30 mouse cellular contexts compared by ENCODE assay signal in genomic region chr9:71570170-71570569, GRCm38 (mm10). TPM values are rescaled to one million over a fixed set of nuclear protein-coding genes. Genes with fewer than 3 reads are reported as not detected.
DNase-seq lines count a peak whose midpoint lies in the region; ATAC-seq and TF ChIP-seq lines count a peak whose summit lies in the region.
"Had no signal": no experiment of that assay in that cellular context is flagged by ENCODE, and none has a peak within 500 bp of the region (broad histone marks: within the 10 kb centered on the region; RNA-seq: fewer than 3 reads in every experiment).

No protein-coding gene starts in this region.

- no peak for TF ChIP-seq POLR2A in MEL (IDR thresholded peaks at IDR 0.05; ENCODE audit: control insufficient read depth in 1 of 2, insufficient read depth in 1 of 2, low read depth in 1 of 2, low read length in 2 of 2, poor library complexity in 1 of 2)

- no peak overlapping the region for H3K4me2 ChIP-seq in embryonic facial prominence, embryonic 14.5 days (ENCODE audit: low read depth, low read length)
- no peak overlapping the region for H3K4me2 ChIP-seq in midbrain, embryonic 16.5 days (ENCODE audit: low read length)
- H3K4me2 ChIP-seq: embryonic facial prominence, embryonic 12.5 days; heart, embryonic 13.5 days; hindbrain, embryonic 12.5 days; limb, embryonic 12.5 days; liver, embryonic 12.5 days; midbrain, embryonic 11.5 days; neural tube, embryonic 13.5 days; stomach, embryonic 15.5 days had no signal

- no peaks in the 10 kb centered on the region for H3K27me3 ChIP-seq in embryonic facial prominence, embryonic 14.5 days (replicated peaks; ENCODE audit: control insufficient read depth, insufficient read depth, low read length)
- no peaks in the 10 kb centered on the region for H3K27me3 ChIP-seq in embryonic facial prominence, embryonic 10.5 days (replicated peaks; ENCODE audit: low read depth, poor library complexity, severe bottlenecking)
- peaks cover 0 to 4% of the 10 kb centered on the region in 2 experiments; a peak in 2 of 4 replicates for H3K27me3 ChIP-seq in MEL (ENCODE audit: control insufficient read depth in 1 of 2, insufficient read depth in 2 of 2, low read length in 2 of 2)
- H3K27me3 ChIP-seq in midbrain, embryonic 16.5 days (ENCODE audit: control insufficient read depth, insufficient read depth, low read depth, low read length): no peaks in the 10 kb centered on the region
- H3K27me3 ChIP-seq: embryonic facial prominence, embryonic 12.5 days; heart, embryonic 13.5 days; hindbrain, embryonic 12.5 days; liver, embryonic 12.5 days; neural tube, embryonic 13.5 days; Patski; stomach, embryonic 15.5 days had no signal

- no peak overlapping the region for H3K27ac ChIP-seq in embryonic facial prominence, embryonic 14.5 days (replicated peaks; ENCODE audit: low read depth, low read length)
- H3K27ac ChIP-seq in embryonic facial prominence, embryonic 10.5 days (replicated peaks): no peak overlapping the region
- H3K27ac ChIP-seq in MEL (ENCODE audit: control insufficient read depth, low read depth, low read length): no peak overlapping the region
- H3K27ac ChIP-seq in midbrain, embryonic 16.5 days (ENCODE audit: low read length): no peak overlapping the region
- H3K27ac ChIP-seq: forebrain, embryonic 10.5 days; heart, embryonic 13.5 days; hindbrain, embryonic 12.5 days; liver, embryonic 12.5 days; neural tube, embryonic 13.5 days had no signal

- WGBS in embryonic facial prominence, embryonic 14.5 days: 62% methylated on average over 7 of the region's 7 CpGs
- WGBS in embryonic facial prominence, embryonic 10.5 days: 78% methylated on average over 7 of the region's 7 CpGs
- 64% methylated on average over 7 of the region's 7 CpGs for WGBS in midbrain, embryonic 16.5 days

- H3K4me1 ChIP-seq in embryonic facial prominence, embryonic 14.5 days (ENCODE audit: control insufficient read depth, insufficient read depth, low read length): peaks cover 8% of the 10 kb centered on the region; the same call in 1 of the 2 replicates
- peaks cover 28% of the 10 kb centered on the region for H3K4me1 ChIP-seq in embryonic facial prominence, embryonic 10.5 days
- no peaks in the 10 kb centered on the region; a peak in 1 of 4 replicates for H3K4me1 ChIP-seq in MEL (ENCODE audit: control insufficient read depth in 1 of 2, insufficient read depth in 2 of 2, low read length in 2 of 2)
- H3K4me1 ChIP-seq in midbrain, embryonic 16.5 days (ENCODE audit: control insufficient read depth, insufficient read depth, low read length): no peaks in the 10 kb centered on the region

- TF ChIP-seq CTCF in MEL (IDR thresholded peaks at IDR 0.05 in 2 of 3, conservative IDR thresholded peaks at IDR 0.05 in 1 of 3; ENCODE audit: control insufficient read depth in 1 of 3, insufficient read depth in 1 of 3, low read depth in 2 of 3, low read length in 3 of 3, poor library complexity in 1 of 3, severe bottlenecking in 1 of 3): no peak

- TF ChIP-seq EP300 in MEL (IDR thresholded peaks at IDR 0.05; ENCODE audit: low read depth in 1 of 2, low read length in 2 of 2): no peak

- ATAC-seq in embryonic facial prominence, embryonic 14.5 days (ENCODE audit: low read depth): no peak
- no peak for ATAC-seq in midbrain, embryonic 16.5 days
- ATAC-seq: forebrain, embryonic 16.5 days; liver, embryonic 12.5 days; liver, postnatal 0 days; Patski had no signal

- H3K9me3 ChIP-seq in embryonic facial prominence, embryonic 14.5 days (ENCODE audit: control insufficient read depth, low read length): no peaks in the 10 kb centered on the region
- no peaks in the 10 kb centered on the region for H3K9me3 ChIP-seq in embryonic facial prominence, embryonic 10.5 days
- H3K9me3 ChIP-seq in MEL (replicated peaks; ENCODE audit: insufficient read depth, low read length): no peaks in the 10 kb centered on the region
- no peaks in the 10 kb centered on the region for H3K9me3 ChIP-seq in midbrain, embryonic 16.5 days (replicated peaks; ENCODE audit: control insufficient read depth, low read length, poor library complexity, severe bottlenecking)
- H3K9me3 ChIP-seq: embryonic facial prominence, embryonic 12.5 days; forebrain, embryonic 10.5 days; G1E; heart, embryonic 13.5 days; hindbrain, embryonic 12.5 days; limb, embryonic 12.5 days; liver, embryonic 12.5 days; neural tube, embryonic 13.5 days; stomach, embryonic 15.5 days had no signal

- H3K4me3 ChIP-seq in embryonic facial prominence, embryonic 14.5 days (ENCODE audit: low read depth, low read length): no peak overlapping the region
- no peak overlapping the region for H3K4me3 ChIP-seq in embryonic facial prominence, embryonic 10.5 days
- H3K4me3 ChIP-seq in MEL (ENCODE audit: control insufficient read depth in 1 of 2, insufficient read depth in 1 of 2, low read depth in 2 of 2, low read length in 2 of 2): no peak overlapping the region
- H3K4me3 ChIP-seq in midbrain, embryonic 16.5 days (ENCODE audit: low read depth, low read length): no peak overlapping the region
- H3K4me3 ChIP-seq: embryonic facial prominence, embryonic 12.5 days; forebrain, embryonic 10.5 days; gastrocnemius, adult 2 months; heart, adult 2 months; heart, embryonic 13.5 days; hindbrain, embryonic 12.5 days; limb, embryonic 12.5 days; liver, embryonic 12.5 days; myocyte; neural tube, embryonic 13.5 days; stomach, embryonic 15.5 days had no signal

- TF ChIP-seq RAD21 in MEL (IDR thresholded peaks at IDR 0.05; ENCODE audit: low read depth, low read length): no peak

- H3K9ac ChIP-seq in embryonic facial prominence, embryonic 14.5 days (ENCODE audit: low read depth, low read length): no peak overlapping the region
- H3K9ac ChIP-seq in MEL (ENCODE audit: control insufficient read depth, low read depth, low read length, poor library complexity, severe bottlenecking): no peak overlapping the region
- H3K9ac ChIP-seq in midbrain, embryonic 16.5 days (ENCODE audit: low read depth, low read length): no peak overlapping the region
- H3K9ac ChIP-seq: embryonic facial prominence, embryonic 12.5 days; heart, embryonic 13.5 days; hindbrain, embryonic 12.5 days; limb, embryonic 12.5 days; liver, embryonic 12.5 days; liver, postnatal 0 days; neural tube, embryonic 13.5 days; stomach, embryonic 15.5 days had no signal

- no peaks in the 10 kb centered on the region for H3K79me2 ChIP-seq in MEL (ENCODE audit: control insufficient read depth, insufficient read depth, low read length, poor library complexity)

- peak; percentile 47 for DNase-seq in embryonic facial prominence, embryonic 14.5 days (ENCODE audit: low spot score)
- DNase-seq in embryonic facial prominence, embryonic 10.5 days (ENCODE audit: low spot score): no peak
- DNase-seq in MEL (ENCODE audit: low read depth, low spot score): no peak
- peak; percentile 50 for DNase-seq in naive thymus-derived CD4-positive, alpha-beta T cell, adult 2 months (ENCODE audit: low read depth)
- DNase-seq in thymus, postnatal 25 days: peak; percentile 48
- no peak for DNase-seq in gastrocnemius, adult 8-10 months (ENCODE audit: low spot score in 2 of 2)
- DNase-seq: adrenal gland, postnatal 10 days; cerebellum, adult 11 months; cerebellum, adult 9-10 months; gastrocnemius, adult 2 months; heart, adult 2 months; kidney, adult 9 months; kidney, postnatal 10 days; liver, postnatal 0 days; lung, postnatal 36 days; right cerebral cortex, postnatal 25 days had no signal

- H3K36me3 ChIP-seq in embryonic facial prominence, embryonic 14.5 days (ENCODE audit: control insufficient read depth, insufficient read depth, low read length): no peaks in the 10 kb centered on the region
- no peaks in the 10 kb centered on the region for H3K36me3 ChIP-seq in embryonic facial prominence, embryonic 10.5 days (replicated peaks)
- no peaks in the 10 kb centered on the region for H3K36me3 ChIP-seq in MEL (ENCODE audit: control insufficient read depth in 1 of 2, insufficient read depth in 2 of 2, low read length in 2 of 2)
- H3K36me3 ChIP-seq in midbrain, embryonic 16.5 days (ENCODE audit: control insufficient read depth, insufficient read depth, low read length): no peaks in the 10 kb centered on the region
- H3K36me3 ChIP-seq: embryonic facial prominence, embryonic 12.5 days; forebrain, embryonic 10.5 days; G1E; hindbrain, embryonic 12.5 days; limb, embryonic 12.5 days; liver, embryonic 12.5 days; neural tube, embryonic 13.5 days; stomach, embryonic 15.5 days had no signal

TF ChIP-seq in MEL, 35 proteins besides CTCF, POLR2A, EP300 and RAD21:
- TF ChIP-seq HCFC1 (IDR thresholded peaks at IDR 0.05; ENCODE audit: low read depth, low read length) (no peak), USF1 (IDR thresholded peaks at IDR 0.05; ENCODE audit: low read depth, low read length) (peak; percentile 71), POLR2AphosphoS5 (IDR thresholded peaks at IDR 0.05; ENCODE audit: borderline replicate concordance, low read depth, low read length) (no peak), MYB (IDR thresholded peaks at IDR 0.05; ENCODE audit: low read depth, low read length) (no peak), ZNF384 (IDR thresholded peaks at IDR 0.05; ENCODE audit: low read depth, low read length) (no peak), USF2 (IDR thresholded peaks at IDR 0.05; ENCODE audit: borderline replicate concordance in 1 of 2, insufficient read depth in 1 of 2, low read depth in 1 of 2, low read length in 2 of 2) (peak in 1 of 2 experiments; percentile 48; a peak in 1 of 4 replicates), ZMIZ1 (IDR thresholded peaks at IDR 0.05; ENCODE audit: low read depth, low read length) (no peak)
TF ChIP-seq in MEL: peak in this region for 2.

RNA-seq across cellular contexts. Expression of gene Myzap, which starts 22.0 kb away (rescaled TPM):
- 18.6 and 18.7 TPM in 2 replicates for polyA plus RNA-seq in embryonic facial prominence, embryonic 14.5 days (2014; fragmentation: Nextera tagmentation; extraction: Ambion mirVana)
- 6.4 and 7.1 TPM in 2 replicates for polyA plus RNA-seq in embryonic facial prominence, embryonic 10.5 days (2016; fragmentation: Nextera tagmentation; extraction: Ambion mirVana)
- total RNA-seq in MEL (2012; rRNA removed): not detected in 2 replicates
- polyA plus RNA-seq in MEL (2012; ENCODE audit: insufficient read depth in 1 of 2, insufficient read length in 2 of 2, low read depth in 1 of 2, low replicate concordance in 2 of 2, missing spikeins in 1 of 2): under 1 TPM in 1 of 2 experiments, not detected in 1; 0.06 TPM
- 2.5 and 2.6 TPM in 2 replicates for polyA plus RNA-seq in midbrain, embryonic 16.5 days (2015; fragmentation: Nextera tagmentation; extraction: Ambion mirVana)
- 1 to 10 TPM; 1.8 to 3.2 (median 2.5) TPM for total RNA-seq in gastrocnemius, adult 8-10 months (2022)
- polyA plus RNA-seq: G1E had no signal

Comparison
In these comparisons a context has a peak if more than half of its experiments do, and no peak if none do; other contexts are left out.
1. DNase-seq: peak in embryonic facial prominence, embryonic 14.5 days (single experiment), naive thymus-derived CD4-positive, alpha-beta T cell, adult 2 months (single experiment) and thymus, postnatal 25 days (single experiment); none in embryonic facial prominence, embryonic 10.5 days (single experiment), MEL (single experiment) and gastrocnemius, adult 8-10 months (0 of 2).